Mouse (Mus musculus): ENCODE results near the gene Nt5c.

- TF ChIP-seq MAX (IDR thresholded peaks at IDR 0.05) (no peak), MYOG (IDR thresholded peaks at IDR 0.05; ENCODE audit: control insufficient read depth, extremely low read depth, insufficient read length) (no peak), CTCF (IDR thresholded peaks at IDR 0.05; ENCODE audit: control insufficient read depth, insufficient read depth, insufficient read length) (no peak), FOSL1 (IDR thresholded peaks at IDR 0.05; ENCODE audit: insufficient read depth, low read length, poor library complexity, severe bottlenecking) (no peak), USF1 (IDR thresholded peaks at IDR 0.05; ENCODE audit: low read depth) (no peak)
These were observed 13.2 kb downstream of the Nt5c start for GRCm38 (mm10) chr11:115478296-115478938.
